Mouse (Mus musculus) left cerebral cortex, adult 18-20 months (tissue): ENCODE results near the gene Rbms3. TPM values are rescaled to one million over a fixed set of nuclear protein-coding genes. Genes with fewer than 3 reads are reported as not detected.

ENCODE experiments used
- DNase-seq, 2 experiments: peaks; one replicate each; pipeline ENCODE4 v3.0.0; 2021 to 2022; ENCODE audit warnings: low spot score in 2 of 2, mixed read lengths in 1 of 2
- total RNA-seq, 2 experiments: library from RNA; stranded (reverse); gene quantifications; 2 replicates each; pipeline ENCODE4 v1.2.3; 2021

The Rbms3 gene
- total RNA-seq, 2 experiments from 2014 or later: 11.6 to 12.9 TPM

GRCm38 (mm10) chr9:117002083-117002482 is 627.6 kb downstream of the Rbms3 start:
- DNase-seq: no peak

DNA sequence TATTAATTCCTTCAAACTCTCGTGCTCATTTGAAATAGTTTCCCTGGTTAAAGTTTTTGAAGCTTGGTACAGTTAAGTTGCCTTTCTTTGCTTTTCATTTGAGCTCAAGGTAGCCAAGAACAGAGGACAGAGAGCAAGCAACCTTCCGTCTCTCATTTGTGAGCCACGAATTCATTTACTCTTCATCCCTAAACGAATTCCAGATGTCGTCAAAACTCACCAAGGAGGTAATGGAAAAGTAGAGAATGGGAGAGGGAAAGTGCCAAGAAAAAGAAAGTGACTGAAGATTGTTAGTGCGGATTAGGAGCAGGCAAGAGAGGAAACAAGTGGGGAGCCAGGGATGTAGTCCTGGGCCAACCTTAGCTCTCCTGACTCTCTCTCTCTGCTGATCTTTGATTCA is 630.5 kb downstream of the Rbms3 start:
- DNase-seq: no peak

DNA sequence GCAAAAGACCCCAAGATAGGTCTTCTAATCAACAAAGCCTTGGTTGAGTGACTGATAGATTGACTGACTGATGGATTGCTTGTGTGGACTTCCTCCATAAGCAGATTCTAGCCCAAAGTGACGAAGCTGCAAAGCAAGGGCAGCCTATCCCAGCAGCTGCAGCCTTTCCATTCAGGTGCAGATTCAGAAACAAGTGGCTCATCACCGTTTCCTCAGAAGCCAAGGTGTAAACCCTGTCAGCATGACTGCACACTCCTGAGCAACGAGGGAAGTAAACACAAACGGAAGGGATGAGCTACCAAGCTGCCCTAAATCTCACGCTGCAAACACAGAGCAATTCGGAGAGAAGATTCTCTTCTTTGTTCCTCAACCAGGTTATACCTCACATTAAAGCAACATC is 639.4 kb downstream of the Rbms3 start:
- DNase-seq: no peak

- no peak for DNase-seq
Observed at GRCm38 (mm10) chr9:116980801-116981200, 648.9 kb downstream of the Rbms3 start.

- DNase-seq: no peak
Observed at GRCm38 (mm10) chr9:116977428-116977827, 652.3 kb downstream of the Rbms3 start.

DNA sequence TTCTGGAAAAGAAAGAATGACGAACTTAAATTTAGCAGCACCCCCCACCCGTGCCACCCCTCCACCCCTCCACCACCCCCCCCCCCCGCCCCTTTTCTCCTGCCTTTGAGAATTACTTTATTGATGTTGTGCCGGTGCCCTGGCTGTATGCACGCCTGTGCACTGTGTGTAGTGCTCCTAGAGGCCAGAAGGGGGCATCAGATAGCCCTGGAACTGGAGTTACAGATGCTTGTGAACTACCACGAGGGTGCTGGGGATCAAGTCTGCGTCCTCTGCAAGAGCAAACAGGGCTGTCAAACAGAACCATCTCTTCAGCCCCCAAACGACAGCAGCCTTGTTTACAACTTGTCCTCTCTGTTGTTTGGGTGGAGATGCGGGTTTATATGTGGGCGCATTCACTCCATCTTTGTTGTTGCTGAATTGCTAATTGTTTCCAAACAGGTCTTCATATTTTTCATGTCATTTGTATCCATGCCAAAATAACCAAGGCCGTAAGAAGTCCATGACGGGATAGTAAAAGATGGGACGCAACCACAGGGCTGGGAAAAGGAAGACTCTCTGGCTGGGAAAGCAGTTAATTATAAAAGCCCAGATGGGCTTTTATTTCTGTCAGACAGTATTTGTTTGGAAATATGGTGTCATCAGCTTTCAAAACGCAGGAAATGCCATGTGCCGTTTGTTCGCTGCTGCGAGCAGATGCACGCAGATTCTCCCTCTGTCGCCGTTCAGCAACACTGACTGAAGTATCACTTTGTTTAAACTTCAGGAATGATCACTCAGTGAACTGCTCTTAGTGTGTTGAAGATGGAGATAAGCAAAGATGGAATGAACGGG is 652.9 kb downstream of the Rbms3 start:
- no peak for DNase-seq

- DNase-seq: no peak
Observed at GRCm38 (mm10) chr9:116975269-116975668, 654.4 kb downstream of the Rbms3 start.

- no peak for DNase-seq
Observed at GRCm38 (mm10) chr9:116974134-116974533, 655.6 kb downstream of the Rbms3 start.

- DNase-seq: no peak
Observed at GRCm38 (mm10) chr9:116973594-116973993, 656.1 kb downstream of the Rbms3 start.

DNA sequence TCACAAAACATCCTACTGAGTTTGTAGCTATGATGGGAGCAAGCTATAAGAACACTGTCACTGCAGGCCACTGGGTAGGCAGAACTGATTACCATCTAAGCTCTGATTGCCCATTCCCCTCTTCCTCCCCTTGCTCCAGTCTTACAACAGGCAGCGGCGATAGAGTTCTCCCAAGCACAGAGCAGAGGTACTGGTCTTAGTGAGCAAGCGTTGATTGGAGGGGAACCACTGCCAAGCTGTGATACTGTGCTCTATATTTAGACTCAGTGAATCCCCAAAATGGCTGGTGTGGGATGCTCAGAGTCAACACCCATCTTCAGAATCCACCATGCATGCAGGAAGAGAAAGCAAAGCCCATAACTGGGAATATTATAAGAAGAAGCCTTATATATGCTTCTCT is 662.4 kb downstream of the Rbms3 start:
- DNase-seq: no peak

DNA sequence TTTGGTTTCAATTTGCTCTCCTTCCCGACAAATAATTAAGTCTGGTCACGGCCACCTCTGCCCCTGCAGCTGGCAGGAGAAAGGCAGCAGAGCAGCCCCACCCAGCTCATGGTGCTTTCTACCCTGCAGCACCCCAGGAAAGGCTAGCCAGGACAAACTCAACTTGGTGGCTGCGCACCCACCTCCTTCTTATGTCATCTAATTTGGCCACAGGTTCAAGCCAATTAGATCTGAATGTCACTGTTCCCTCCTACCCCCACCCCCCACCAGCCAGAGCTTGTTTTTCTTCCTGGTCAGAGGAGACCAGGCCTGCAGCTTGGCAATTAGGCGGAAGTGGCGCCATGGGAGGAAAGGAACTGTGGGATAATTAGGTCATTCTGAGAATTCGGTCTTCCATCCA is 664.0 kb downstream of the Rbms3 start:
- DNase-seq: no peak

DNA sequence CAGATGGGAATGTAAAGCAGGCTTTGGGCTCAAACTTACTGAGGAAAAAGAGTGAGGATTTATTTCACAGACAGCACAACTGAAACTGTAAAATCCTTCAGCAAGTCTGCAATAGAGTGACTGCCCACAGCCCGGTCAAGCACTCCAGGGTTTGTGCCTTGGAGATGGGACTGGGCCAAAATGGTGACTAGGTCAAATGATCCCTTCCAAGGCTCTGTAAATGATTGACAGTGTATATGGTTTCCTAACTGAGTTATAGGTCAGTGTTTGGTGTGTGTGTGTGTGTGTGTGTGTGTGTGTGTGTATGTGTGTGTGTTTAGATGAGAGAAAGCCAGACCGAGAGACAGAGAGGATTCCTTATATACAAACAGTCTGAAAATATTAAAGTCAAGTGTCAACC is 673.6 kb downstream of the Rbms3 start:
- DNase-seq: no peak

DNA sequence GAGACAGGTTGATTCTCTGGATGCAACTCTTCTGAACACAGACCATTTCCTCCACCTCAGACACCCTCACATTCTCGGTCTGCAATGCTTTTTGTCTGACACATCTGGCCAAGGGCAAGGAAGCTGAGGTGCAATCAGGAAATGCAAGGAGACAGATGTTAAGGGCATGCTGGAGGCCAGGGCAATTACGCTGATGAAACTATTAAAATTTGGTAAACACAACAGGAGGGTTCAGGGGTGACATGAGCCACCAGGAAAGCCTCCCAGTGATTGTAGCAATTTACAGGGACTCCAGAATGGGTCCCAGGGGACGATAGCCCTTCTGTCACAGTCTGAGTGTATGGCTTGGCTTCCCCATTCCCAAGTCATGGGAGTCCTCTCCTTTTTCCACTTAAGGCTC is 681.5 kb downstream of the Rbms3 start:
- no peak for DNase-seq

GRCm38 (mm10) chr9:116947369-116947768 is 682.3 kb downstream of the Rbms3 start:
- no peak for DNase-seq

GRCm38 (mm10) chr9:116946787-116947186 is 682.9 kb downstream of the Rbms3 start:
- no peak for DNase-seq

GRCm38 (mm10) chr9:116945689-116946088 is 684.0 kb downstream of the Rbms3 start:
- no peak for DNase-seq

- DNase-seq: no peak
Observed at GRCm38 (mm10) chr9:116943902-116944301, 685.8 kb downstream of the Rbms3 start.

DNA sequence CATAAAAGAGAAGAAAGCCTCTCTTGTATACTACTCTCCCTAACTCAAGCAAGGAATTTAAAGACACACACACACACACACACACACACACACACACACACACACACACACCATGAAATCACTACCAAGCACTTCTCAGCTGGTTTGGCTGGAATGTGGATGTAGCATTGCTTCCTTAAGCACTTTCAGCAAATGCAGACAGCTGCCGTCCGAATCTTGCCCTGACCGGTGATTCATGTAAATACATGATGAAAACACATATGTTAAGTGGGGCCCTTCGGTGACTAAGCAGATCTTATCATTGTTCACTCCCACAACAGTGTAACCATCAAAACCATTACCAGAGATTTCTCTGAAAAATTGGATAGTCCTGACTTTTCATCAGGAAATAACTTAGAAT is 688.6 kb downstream of the Rbms3 start:
- DNase-seq: no peak

DNA sequence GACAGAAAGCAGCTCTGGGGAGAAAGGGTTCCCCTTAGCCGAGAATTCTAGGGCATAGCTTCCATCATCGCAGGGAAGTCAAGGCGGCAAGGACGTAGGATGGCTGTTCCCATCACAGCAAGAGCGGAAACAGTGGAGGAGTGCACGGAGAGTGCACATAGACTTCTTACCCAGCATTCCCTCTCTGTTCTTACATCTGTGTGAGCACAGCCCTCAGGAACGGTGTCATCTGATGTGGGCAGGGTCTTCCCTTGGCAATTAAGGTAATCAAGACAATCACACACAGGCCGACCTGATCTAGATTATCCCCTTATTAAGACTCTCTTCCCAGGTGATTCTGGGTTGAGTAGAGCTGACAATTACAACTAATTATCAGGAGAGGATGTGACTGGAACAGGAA is 689.0 kb downstream of the Rbms3 start:
- no peak for DNase-seq

DNA sequence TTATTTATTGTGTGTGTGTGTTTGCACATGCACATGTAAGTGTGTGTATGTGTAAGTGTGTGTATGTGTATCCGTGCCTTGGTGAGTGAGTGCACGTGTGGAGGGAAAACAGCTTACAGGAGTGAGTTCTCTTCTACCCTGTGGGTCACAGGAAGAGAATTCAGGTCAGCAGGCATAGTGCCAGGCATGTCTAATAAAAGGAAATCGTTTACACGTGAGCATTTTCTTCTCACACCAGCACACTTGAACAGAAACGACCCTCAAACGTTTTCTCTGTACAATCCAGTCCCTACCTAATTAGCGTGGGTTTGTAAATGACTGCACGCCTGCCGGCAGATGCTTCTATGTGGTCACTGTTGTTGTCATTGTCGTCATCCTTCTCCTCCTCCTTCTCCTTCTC is 701.4 kb downstream of the Rbms3 start:
- no peak for DNase-seq

DNA sequence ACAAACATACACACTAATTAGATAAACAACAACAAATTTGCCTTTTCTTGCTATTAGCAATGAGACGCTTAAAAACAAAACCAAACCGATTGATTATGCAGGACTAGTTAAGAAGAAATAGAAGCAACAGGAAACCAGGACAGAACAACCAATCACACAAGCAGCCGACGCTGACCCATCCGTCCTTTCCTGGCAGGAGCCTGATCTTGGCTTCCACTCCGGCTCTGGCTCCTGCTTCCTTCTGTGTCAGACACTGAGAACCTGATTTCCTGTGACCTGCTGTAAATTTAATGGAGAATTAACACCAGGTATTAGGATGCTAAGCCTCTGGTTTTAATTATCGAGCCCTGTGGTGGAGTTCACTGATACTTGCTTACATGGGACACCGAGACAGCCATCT is 706.6 kb downstream of the Rbms3 start:
- no peak for DNase-seq

GRCm38 (mm10) chr9:116922561-116922960 is 707.2 kb downstream of the Rbms3 start:
- DNase-seq: no peak

DNA sequence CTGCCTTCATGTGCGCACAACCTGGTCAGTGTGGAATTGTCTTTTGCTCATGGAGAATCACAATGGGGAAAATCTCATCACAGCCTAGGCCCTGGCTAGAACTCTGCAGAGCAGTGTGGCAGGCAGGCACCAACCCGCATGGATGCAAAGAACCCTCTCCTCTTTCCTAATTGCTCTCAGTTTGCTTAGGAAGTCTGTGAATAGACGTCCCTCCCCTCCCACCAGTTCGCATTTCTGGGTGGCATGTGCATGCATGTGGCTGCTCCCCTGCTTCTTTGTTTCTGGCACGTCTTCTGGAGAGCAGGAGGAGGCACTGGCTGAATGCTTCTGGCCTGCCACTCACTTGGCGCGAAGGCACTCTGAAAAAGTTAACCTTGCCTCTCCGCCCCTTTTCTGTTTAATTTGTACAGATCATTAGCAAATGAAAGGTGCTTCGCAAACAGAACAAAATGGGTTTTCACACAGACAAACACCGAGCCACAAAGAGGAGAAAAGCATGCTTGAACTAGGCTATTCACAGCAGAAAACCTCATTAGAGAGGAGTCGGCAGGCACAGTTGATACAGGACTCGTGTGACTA is 710.2 kb downstream of the Rbms3 start:
- no peak for DNase-seq
